Mouse (Mus musculus): ENCODE measurements around the gene 2610008E11Rik. TPM values are rescaled to one million over a fixed set of nuclear protein-coding genes. Genes with fewer than 3 reads are reported as not detected.

The 2610008E11Rik gene
- total RNA-seq (2014; rRNA removed) = 12.1 and 13.8 TPM in 2 replicates
- polyA plus RNA-seq (2012; rRNA removed) = 0.67 and 0.75 TPM in 2 replicates

DNA sequence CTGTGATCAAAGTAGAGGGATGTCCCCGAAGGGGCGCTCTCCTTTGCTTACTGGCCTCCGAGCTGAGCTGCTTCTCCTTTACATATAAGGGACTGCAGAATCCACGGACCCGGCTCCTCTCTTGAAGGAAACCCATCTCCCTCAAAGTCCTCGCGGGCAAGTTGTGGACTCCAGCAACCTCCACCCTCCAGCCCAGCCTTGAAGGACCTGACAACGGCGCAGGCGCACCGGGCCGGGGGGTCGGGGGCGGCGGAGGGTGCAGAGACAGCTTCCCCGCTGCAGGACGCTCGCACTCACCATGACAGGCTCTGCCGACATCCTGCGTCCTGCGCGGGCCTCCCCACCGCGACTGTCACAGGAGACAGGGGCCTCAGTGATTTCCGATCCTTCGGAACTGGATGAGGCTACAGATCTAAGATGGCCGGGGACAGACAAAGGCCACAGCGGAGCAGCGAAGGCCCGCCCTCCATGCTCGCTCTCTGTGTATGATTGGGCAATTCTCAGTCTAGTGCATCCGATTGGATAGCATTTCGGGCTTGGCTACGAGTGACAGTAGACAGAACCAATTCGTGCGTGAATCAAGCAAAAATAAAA lies at the start of gene 2610008E11Rik:
Gene 2610008E11Rik (minus strand): TSS at position 440 of the 594 bp plus-strand sequence.
- peaks cover 7% of the 10 kb centered on the region; the same call in 1 of the 2 replicates for H3K36me3 ChIP-seq (ENCODE audit: control insufficient read depth, insufficient read depth, low read length)
- TF ChIP-seq CTCF (IDR thresholded peaks at IDR 0.05; ENCODE audit: low read depth, low read length) = no peak
- no peak for TF ChIP-seq POLR2A (IDR thresholded peaks at IDR 0.05; ENCODE audit: extremely low read depth, insufficient read depth, low read length)
- no peaks in the 10 kb centered on the region for H3K27me3 ChIP-seq (ENCODE audit: control insufficient read depth, insufficient read depth, low read length)
- WGBS = under 1% methylated on average over 36 of the region's 36 CpGs
- peak within 1 kb of the TSS; percentile 53; the same call in 1 of the 2 replicates for H3K27ac ChIP-seq (replicated peaks; ENCODE audit: insufficient read depth, low read depth, low read length)
- H3K4me1 ChIP-seq (ENCODE audit: control insufficient read depth, insufficient read depth, low read length) = peaks cover 5% of the 10 kb centered on the region; the same call in 1 of the 2 replicates
- peaks cover 3% of the 10 kb centered on the region; the same call in 1 of the 2 replicates for H3K79me2 ChIP-seq (ENCODE audit: control insufficient read depth, insufficient read depth, low read length)
- peak; percentile 95 for DNase-seq (ENCODE audit: extremely low read depth, low read depth, low spot score)
- peak within 1 kb of the TSS; percentile 87 for H3K9ac ChIP-seq (ENCODE audit: low read depth, low read length)
- peak within 1 kb of the TSS; percentile 87 for H3K4me3 ChIP-seq (ENCODE audit: insufficient read depth, low read depth, low read length)

- DNase-seq (ENCODE audit: extremely low read depth, low read depth, low spot score) = peak; percentile 59
- Histone ChIP-seq H3K36me3 (ENCODE audit: control insufficient read depth, insufficient read depth, low read length) (no peaks in the 10 kb centered on the region), H3K79me2 (ENCODE audit: control insufficient read depth, insufficient read depth, low read length) (no peaks in the 10 kb centered on the region), H3K4me1 (ENCODE audit: control insufficient read depth, insufficient read depth, low read length) (no peaks in the 10 kb centered on the region), H3K4me3 (ENCODE audit: insufficient read depth, low read depth, low read length) (no peak overlapping the region), H3K27me3 (ENCODE audit: control insufficient read depth, insufficient read depth, low read length) (no peaks in the 10 kb centered on the region), H3K9ac (ENCODE audit: low read depth, low read length) (no peak overlapping the region), H3K27ac (replicated peaks; ENCODE audit: insufficient read depth, low read depth, low read length) (no peak overlapping the region)
- WGBS = 36% methylated on average over 4 of the region's 4 CpGs
- TF ChIP-seq POLR2A (IDR thresholded peaks at IDR 0.05; ENCODE audit: extremely low read depth, insufficient read depth, low read length) (no peak), CTCF (IDR thresholded peaks at IDR 0.05; ENCODE audit: low read depth, low read length) (no peak)
Measured at GRCm38 (mm10) chr10:79116125-79116849, 18.9 kb upstream of the 2610008E11Rik start.

DNA sequence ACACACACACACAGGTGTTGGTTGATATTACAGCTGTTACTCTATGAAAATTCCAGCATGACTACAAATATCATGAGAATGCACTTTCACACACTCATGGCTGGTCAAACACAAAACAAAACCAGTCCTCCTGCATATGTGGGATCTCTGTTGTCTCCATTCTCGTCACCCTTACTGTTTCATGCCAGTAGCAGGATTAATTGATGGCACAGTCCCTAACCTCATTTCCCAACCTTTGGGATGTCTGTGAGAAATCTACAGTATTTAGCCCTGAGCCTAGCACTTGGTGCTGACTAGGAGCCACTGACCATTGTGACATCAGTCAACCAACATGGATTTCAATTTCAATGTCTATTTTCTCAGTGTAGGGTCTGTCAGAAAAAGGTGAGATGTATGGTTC lies 17.7 kb upstream of the 2610008E11Rik start:
- H3K79me2 ChIP-seq (ENCODE audit: control insufficient read depth, insufficient read depth, low read length) = no peaks in the 10 kb centered on the region
- no peaks in the 10 kb centered on the region for H3K36me3 ChIP-seq (ENCODE audit: control insufficient read depth, insufficient read depth, low read length)
- no peaks in the 10 kb centered on the region for H3K27me3 ChIP-seq (ENCODE audit: control insufficient read depth, insufficient read depth, low read length)
- no peak for TF ChIP-seq POLR2A (IDR thresholded peaks at IDR 0.05; ENCODE audit: extremely low read depth, insufficient read depth, low read length)
- TF ChIP-seq CTCF (IDR thresholded peaks at IDR 0.05; ENCODE audit: low read depth, low read length) = no peak
- DNase-seq (ENCODE audit: extremely low read depth, low read depth, low spot score) = no peak
- no peak overlapping the region for H3K9ac ChIP-seq (ENCODE audit: low read depth, low read length)
- WGBS = 69% methylated on average over 1 of the region's 1 CpGs
- H3K27ac ChIP-seq (replicated peaks; ENCODE audit: insufficient read depth, low read depth, low read length) = no peak overlapping the region
- no peak overlapping the region for H3K4me3 ChIP-seq (ENCODE audit: insufficient read depth, low read depth, low read length)
- no peaks in the 10 kb centered on the region for H3K4me1 ChIP-seq (ENCODE audit: control insufficient read depth, insufficient read depth, low read length)

- Histone ChIP-seq H3K9ac (ENCODE audit: low read depth, low read length) (no peak overlapping the region), H3K79me2 (ENCODE audit: control insufficient read depth, insufficient read depth, low read length) (no peaks in the 10 kb centered on the region), H3K4me3 (ENCODE audit: insufficient read depth, low read depth, low read length) (no peak overlapping the region), H3K36me3 (ENCODE audit: control insufficient read depth, insufficient read depth, low read length) (no peaks in the 10 kb centered on the region), H3K27ac (replicated peaks; ENCODE audit: insufficient read depth, low read depth, low read length) (no peak overlapping the region), H3K27me3 (ENCODE audit: control insufficient read depth, insufficient read depth, low read length) (no peaks in the 10 kb centered on the region), H3K4me1 (ENCODE audit: control insufficient read depth, insufficient read depth, low read length) (no peaks in the 10 kb centered on the region; the same call in 1 of the 2 replicates)
- no peak for DNase-seq (ENCODE audit: extremely low read depth, low read depth, low spot score)
- TF ChIP-seq POLR2A (IDR thresholded peaks at IDR 0.05; ENCODE audit: extremely low read depth, insufficient read depth, low read length) (no peak), CTCF (IDR thresholded peaks at IDR 0.05; ENCODE audit: low read depth, low read length) (no peak)
- WGBS = 91% methylated on average over 5 of the region's 5 CpGs
Measured at GRCm38 (mm10) chr10:79110482-79110881, 13.1 kb upstream of the 2610008E11Rik start.

DNA sequence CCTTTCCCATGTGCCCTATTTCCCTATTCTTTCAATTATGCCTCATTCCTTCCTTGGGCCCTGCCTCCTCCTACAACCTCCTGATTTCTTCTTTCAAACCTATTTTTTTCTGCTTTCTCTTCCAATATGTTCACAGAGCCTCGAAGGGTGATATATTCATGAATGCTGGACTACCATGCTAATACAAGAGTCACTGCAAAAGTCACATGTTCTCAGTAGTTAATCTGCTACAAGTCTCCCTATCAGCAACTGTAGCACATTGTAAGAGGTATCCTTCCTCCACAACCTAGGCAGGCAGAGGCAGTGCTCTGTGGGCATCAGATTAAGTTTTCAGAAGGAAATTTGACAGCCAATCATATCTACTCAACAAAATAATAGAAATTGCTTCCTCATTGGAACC lies 11.8 kb upstream of the 2610008E11Rik start:
- Histone ChIP-seq H3K27ac (replicated peaks; ENCODE audit: insufficient read depth, low read depth, low read length) (no peak overlapping the region), H3K4me1 (ENCODE audit: control insufficient read depth, insufficient read depth, low read length) (no peaks in the 10 kb centered on the region; the same call in 1 of the 2 replicates), H3K36me3 (ENCODE audit: control insufficient read depth, insufficient read depth, low read length) (no peaks in the 10 kb centered on the region), H3K27me3 (ENCODE audit: control insufficient read depth, insufficient read depth, low read length) (no peaks in the 10 kb centered on the region), H3K9ac (ENCODE audit: low read depth, low read length) (no peak overlapping the region), H3K79me2 (ENCODE audit: control insufficient read depth, insufficient read depth, low read length) (no peaks in the 10 kb centered on the region), H3K4me3 (ENCODE audit: insufficient read depth, low read depth, low read length) (no peak overlapping the region)
- TF ChIP-seq CTCF (IDR thresholded peaks at IDR 0.05; ENCODE audit: low read depth, low read length) = no peak
- no peak for TF ChIP-seq POLR2A (IDR thresholded peaks at IDR 0.05; ENCODE audit: extremely low read depth, insufficient read depth, low read length)
- 74% methylated on average over 1 of the region's 1 CpGs for WGBS
- DNase-seq (ENCODE audit: extremely low read depth, low read depth, low spot score) = no peak

Measured in liver, adult 2 months (tissue).